Mouse (Mus musculus) ES-E14 (cell line): ENCODE results near the gene Slc2a13.

Experiments used
- CHD2 ChIP-seq: IDR thresholded peaks from 2 replicates; pipeline ENCODE4 v1.6.1; 2014; ENCODE audit warnings: mild to moderate bottlenecking, low read depth, low read length, inconsistent platforms
- MAFK ChIP-seq: IDR thresholded peaks from 2 replicates; pipeline ENCODE4 v1.6.1; 2014; ENCODE audit warnings: mild to moderate bottlenecking, low read depth, low read length, inconsistent platforms; ENCODE audit not compliant: insufficient read depth
- ZNF384 ChIP-seq: IDR thresholded peaks from 2 replicates; pipeline ENCODE4 v1.6.1; 2012; ENCODE audit warnings: low read depth, low read length, inconsistent platforms

- no peak for TF ChIP-seq MAFK
- no peak for TF ChIP-seq CHD2
- no peak for TF ChIP-seq ZNF384
Observed at GRCm38 (mm10) chr15:91382606-91383005, 190.5 kb downstream of the Slc2a13 start.
